Mouse (Mus musculus): ENCODE results near the gene Lacc1. TPM values are rescaled to one million over a fixed set of nuclear protein-coding genes. Genes with fewer than 3 reads are reported as not detected.
"Not testable (repeated sequence)": the region's sequence is repeated elsewhere in the genome, so short reads cannot be mapped to it uniquely, and the experiment has no call there.

Lacc1 gene
- polyA plus RNA-seq, 1 experiment: 6.1 TPM

DNA sequence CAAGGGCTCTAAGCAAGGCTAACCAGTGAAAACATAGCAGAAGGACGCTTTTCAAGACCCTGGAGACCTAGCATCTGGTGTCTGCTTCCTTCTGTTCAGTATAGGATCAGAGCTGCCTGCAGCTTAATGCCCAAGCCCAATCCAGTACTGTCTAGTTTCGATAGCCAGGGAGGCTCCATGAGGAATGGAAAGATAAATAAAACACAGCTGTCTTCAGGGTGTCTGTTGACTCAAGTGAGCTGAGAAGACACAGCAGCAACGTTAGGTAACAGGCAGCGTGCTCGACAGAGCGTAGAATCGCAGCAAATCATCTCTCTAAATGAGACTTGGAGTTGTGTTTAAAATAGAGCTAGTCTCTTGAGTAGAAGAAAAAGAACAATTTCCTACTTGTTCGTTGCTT, 32.0 kb downstream of the Lacc1 start:
- H3K27me3 ChIP-seq (ENCODE audit: control insufficient read depth, insufficient read depth, insufficient read length): no peaks in the 10 kb centered on the region
- no peaks in the 10 kb centered on the region for H3K36me3 ChIP-seq (ENCODE audit: control insufficient read depth, insufficient read depth)
- no peak overlapping the region for H3ac ChIP-seq (ENCODE audit: control insufficient read depth, insufficient read length)
- no peaks in the 10 kb centered on the region for H3K79me2 ChIP-seq (ENCODE audit: control insufficient read depth, insufficient read depth)
- H3K4me2 ChIP-seq (ENCODE audit: low read depth): no peak overlapping the region
- TF ChIP-seq E2F4 (IDR thresholded peaks at IDR 0.05; ENCODE audit: insufficient read depth) (no peak), POLR2AphosphoS2 (IDR thresholded peaks at IDR 0.05; ENCODE audit: insufficient read length, low read depth) (no peak), REST (IDR thresholded peaks at IDR 0.05; ENCODE audit: insufficient read depth, insufficient read length) (no peak), USF1 (IDR thresholded peaks at IDR 0.05; ENCODE audit: low read depth) (no peak)
- H3K4me3 ChIP-seq: no peak overlapping the region

GRCm38 (mm10) chr14:76990351-76990750, 46.4 kb downstream of the Lacc1 start:
- not testable (repeated sequence) for H3K27me3 ChIP-seq (ENCODE audit: control insufficient read depth, insufficient read depth, insufficient read length); H3K79me2 ChIP-seq (ENCODE audit: control insufficient read depth, insufficient read depth); H3K36me3 ChIP-seq (ENCODE audit: control insufficient read depth, insufficient read depth); H3K4me3 ChIP-seq; H3ac ChIP-seq (ENCODE audit: control insufficient read depth, insufficient read length); H3K4me2 ChIP-seq (ENCODE audit: low read depth)

DNA sequence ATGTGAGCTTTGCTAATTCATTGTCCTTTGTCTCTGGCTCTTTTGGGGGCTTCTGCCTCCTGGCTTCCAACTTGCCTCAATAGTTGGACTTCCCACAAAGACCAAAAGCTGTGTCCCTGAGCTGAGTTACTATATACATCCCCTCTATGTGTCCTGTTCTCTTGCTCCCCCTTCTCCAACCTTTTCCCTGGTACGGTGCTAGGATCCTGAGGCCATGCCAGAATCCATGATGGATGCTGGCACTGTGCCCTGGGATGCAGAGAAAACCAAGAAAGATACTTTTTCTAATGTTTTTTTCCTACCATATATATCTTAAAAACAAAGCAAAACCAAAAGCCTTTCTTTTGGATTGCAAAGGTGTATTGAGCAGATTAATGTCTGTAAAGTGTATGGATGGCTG, 54.9 kb downstream of the Lacc1 start:
- TF ChIP-seq MYOG (IDR thresholded peaks at IDR 0.05; ENCODE audit: control insufficient read depth in 1 of 3, insufficient read depth in 1 of 3, insufficient read length in 2 of 3, low read depth in 2 of 3) (no peak), TCF3 (IDR thresholded peaks at IDR 0.05; ENCODE audit: insufficient read length, low read depth) (no peak), E2F4 (IDR thresholded peaks at IDR 0.05; ENCODE audit: insufficient read depth) (no peak), POLR2AphosphoS2 (IDR thresholded peaks at IDR 0.05; ENCODE audit: insufficient read length, low read depth) (no peak), SRF (IDR thresholded peaks at IDR 0.05; ENCODE audit: control insufficient read depth, insufficient read length, low read depth) (no peak), USF1 (IDR thresholded peaks at IDR 0.05; ENCODE audit: low read depth) (no peak), TCF12 (IDR thresholded peaks at IDR 0.05; ENCODE audit: insufficient read depth, poor library complexity, severe bottlenecking) (no peak), REST (IDR thresholded peaks at IDR 0.05; ENCODE audit: insufficient read depth, insufficient read length) (no peak), CEBPB (IDR thresholded peaks at IDR 0.05; ENCODE audit: insufficient read depth, poor library complexity, severe bottlenecking) (no peak), MYOD1 (IDR thresholded peaks at IDR 0.05; ENCODE audit: control insufficient read depth in 1 of 3, insufficient read length in 2 of 3, low read depth in 2 of 3) (no peak)
- Histone ChIP-seq H3K36me3 (ENCODE audit: control insufficient read depth, insufficient read depth) (no peaks in the 10 kb centered on the region), H3K27me3 (ENCODE audit: control insufficient read depth, insufficient read depth, insufficient read length) (no peaks in the 10 kb centered on the region), H3K4me3 (no peak overlapping the region), H3K4me2 (ENCODE audit: low read depth) (no peak overlapping the region), H3ac (ENCODE audit: control insufficient read depth, insufficient read length) (no peak overlapping the region), H3K79me2 (ENCODE audit: control insufficient read depth, insufficient read depth) (no peaks in the 10 kb centered on the region)

GRCm38 (mm10) chr14:76981176-76981575, 55.5 kb downstream of the Lacc1 start:
- no peaks in the 10 kb centered on the region for H3K27me3 ChIP-seq (ENCODE audit: control insufficient read depth, insufficient read depth, insufficient read length)

GRCm38 (mm10) chr14:76979569-76979968, 57.1 kb downstream of the Lacc1 start:
- TF ChIP-seq MAX (IDR thresholded peaks at IDR 0.05; ENCODE audit: low read depth) (no peak), TCF12 (IDR thresholded peaks at IDR 0.05; ENCODE audit: insufficient read depth, poor library complexity, severe bottlenecking) (no peak), MYOD1 (IDR thresholded peaks at IDR 0.05; ENCODE audit: control insufficient read depth in 1 of 3, insufficient read length in 2 of 3, low read depth in 2 of 3) (no peak), MYOG (IDR thresholded peaks at IDR 0.05; ENCODE audit: control insufficient read depth in 1 of 3, insufficient read depth in 1 of 3, insufficient read length in 2 of 3, low read depth in 2 of 3) (no peak), REST (IDR thresholded peaks at IDR 0.05; ENCODE audit: insufficient read depth, insufficient read length) (no peak), E2F4 (IDR thresholded peaks at IDR 0.05; ENCODE audit: insufficient read depth) (no peak), USF1 (IDR thresholded peaks at IDR 0.05; ENCODE audit: low read depth) (no peak), SRF (IDR thresholded peaks at IDR 0.05; ENCODE audit: control insufficient read depth, insufficient read length, low read depth) (no peak), CEBPB (IDR thresholded peaks at IDR 0.05; ENCODE audit: insufficient read depth, poor library complexity, severe bottlenecking) (no peak), POLR2AphosphoS2 (IDR thresholded peaks at IDR 0.05; ENCODE audit: insufficient read length, low read depth) (no peak), TCF3 (IDR thresholded peaks at IDR 0.05; ENCODE audit: insufficient read length, low read depth) (no peak), POLR2A (IDR thresholded peaks at IDR 0.05; ENCODE audit: insufficient read length, low read depth) (no peak)

More at GRCm38 (mm10) chr14:76981176-76981575, 55.5 kb downstream of the Lacc1 start:
- TF ChIP-seq SRF (IDR thresholded peaks at IDR 0.05; ENCODE audit: control insufficient read depth, insufficient read length, low read depth): no peak
- no peak for TF ChIP-seq POLR2A (IDR thresholded peaks at IDR 0.05; ENCODE audit: insufficient read length, low read depth)
- no peak for TF ChIP-seq MYOG (IDR thresholded peaks at IDR 0.05; ENCODE audit: control insufficient read depth in 1 of 3, insufficient read depth in 1 of 3, insufficient read length in 2 of 3, low read depth in 2 of 3)
- no peak for TF ChIP-seq TCF12 (IDR thresholded peaks at IDR 0.05; ENCODE audit: insufficient read depth, poor library complexity, severe bottlenecking)
- TF ChIP-seq POLR2AphosphoS2 (IDR thresholded peaks at IDR 0.05; ENCODE audit: insufficient read length, low read depth): no peak
- no peak for TF ChIP-seq CEBPB (IDR thresholded peaks at IDR 0.05; ENCODE audit: insufficient read depth, poor library complexity, severe bottlenecking)
- no peak overlapping the region for H3ac ChIP-seq (ENCODE audit: control insufficient read depth, insufficient read length)
- no peaks in the 10 kb centered on the region for H3K79me2 ChIP-seq (ENCODE audit: control insufficient read depth, insufficient read depth)
- H3K36me3 ChIP-seq (ENCODE audit: control insufficient read depth, insufficient read depth): no peaks in the 10 kb centered on the region
- no peak overlapping the region for H3K4me2 ChIP-seq (ENCODE audit: low read depth)
- no peak overlapping the region for H3K4me3 ChIP-seq

More at GRCm38 (mm10) chr14:76979569-76979968, 57.1 kb downstream of the Lacc1 start:
- H3K27me3 ChIP-seq (ENCODE audit: control insufficient read depth, insufficient read depth, insufficient read length): no peaks in the 10 kb centered on the region
- no peak overlapping the region for H3ac ChIP-seq (ENCODE audit: control insufficient read depth, insufficient read length)
- no peak overlapping the region for H3K4me3 ChIP-seq
- no peaks in the 10 kb centered on the region for H3K79me2 ChIP-seq (ENCODE audit: control insufficient read depth, insufficient read depth)
- H3K36me3 ChIP-seq (ENCODE audit: control insufficient read depth, insufficient read depth): no peaks in the 10 kb centered on the region
- H3K4me2 ChIP-seq (ENCODE audit: low read depth): no peak overlapping the region

Other genes starting within 250 kb of the Lacc1 start
- gene Ccdc122, start 132 bp downstream of the Lacc1 start, polyA plus RNA-seq (2012; fragmentation: generic; extraction: Trizol): 4.1 TPM
- gene Enox1, start 119.9 kb upstream of the Lacc1 start, polyA plus RNA-seq (2012; fragmentation: generic; extraction: Trizol): 3.1 TPM